Mouse (Mus musculus) kidney, adult 9 months (tissue): ENCODE results near the gene Mcu.

ENCODE experiments used
- DNase-seq: peaks from one replicate; pipeline ENCODE4 v3.0.0; 2022

Gene Mcu

GRCm38 (mm10) chr10:59568665-59569480 lies 47.6 kb downstream of the Mcu start:
- DNase-seq: no peak

GRCm38 (mm10) chr10:59566968-59567367 lies 49.5 kb downstream of the Mcu start:
- DNase-seq: no peak

GRCm38 (mm10) chr10:59565995-59566410 lies 50.5 kb downstream of the Mcu start:
- no peak for DNase-seq

- DNase-seq: no peak
Measured at GRCm38 (mm10) chr10:59564551-59564950, 51.9 kb downstream of the Mcu start.

- no peak for DNase-seq
Measured at GRCm38 (mm10) chr10:59562511-59562910, 54.0 kb downstream of the Mcu start.

GRCm38 (mm10) chr10:59560126-59560525 lies 56.4 kb downstream of the Mcu start:
- DNase-seq: no peak

GRCm38 (mm10) chr10:59558602-59559001 lies 57.9 kb downstream of the Mcu start:
- no peak for DNase-seq

DNA sequence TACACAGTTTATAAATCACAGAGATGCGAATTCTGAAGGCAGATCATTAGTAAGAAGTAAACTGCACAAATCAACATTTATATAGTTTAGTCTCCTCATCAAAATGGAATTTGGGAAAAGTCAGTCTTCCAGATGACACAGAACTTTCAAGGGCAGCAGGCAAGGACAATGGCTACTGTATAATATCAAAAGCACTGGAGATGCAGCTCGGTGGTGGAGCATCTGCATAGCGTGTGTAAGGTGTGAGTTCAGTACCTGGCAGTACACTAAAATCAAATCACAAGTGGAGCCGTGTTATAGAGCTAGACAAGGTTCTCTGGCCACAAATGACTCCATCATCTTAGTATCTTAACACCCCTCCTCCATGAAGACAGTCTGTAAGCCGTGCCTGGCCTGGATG lies 58.3 kb downstream of the Mcu start:
- DNase-seq: no peak

DNA sequence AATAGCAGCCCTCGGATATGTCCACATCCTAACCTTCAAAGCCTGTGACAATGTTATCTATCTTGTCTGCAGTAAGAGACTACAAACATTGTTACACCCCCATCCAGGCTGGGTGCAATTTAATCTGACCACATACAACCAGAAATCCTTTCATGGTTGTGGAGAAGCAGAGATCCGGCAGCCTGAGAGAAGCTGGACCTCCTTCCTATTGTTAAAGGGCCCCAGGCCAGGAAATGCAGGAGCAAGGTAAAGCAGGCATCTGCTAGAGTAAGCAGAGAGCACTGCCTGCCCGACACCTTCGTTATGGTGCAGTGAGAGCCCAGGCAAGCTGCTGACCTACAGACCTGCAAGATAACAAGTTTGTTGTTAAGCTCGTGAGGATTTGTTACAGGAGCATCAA lies 60.0 kb downstream of the Mcu start:
- no peak for DNase-seq

GRCm38 (mm10) chr10:59554243-59554642 lies 62.2 kb downstream of the Mcu start:
- no peak for DNase-seq

- no peak for DNase-seq
Measured at GRCm38 (mm10) chr10:59552456-59552855, 64.0 kb downstream of the Mcu start.

DNA sequence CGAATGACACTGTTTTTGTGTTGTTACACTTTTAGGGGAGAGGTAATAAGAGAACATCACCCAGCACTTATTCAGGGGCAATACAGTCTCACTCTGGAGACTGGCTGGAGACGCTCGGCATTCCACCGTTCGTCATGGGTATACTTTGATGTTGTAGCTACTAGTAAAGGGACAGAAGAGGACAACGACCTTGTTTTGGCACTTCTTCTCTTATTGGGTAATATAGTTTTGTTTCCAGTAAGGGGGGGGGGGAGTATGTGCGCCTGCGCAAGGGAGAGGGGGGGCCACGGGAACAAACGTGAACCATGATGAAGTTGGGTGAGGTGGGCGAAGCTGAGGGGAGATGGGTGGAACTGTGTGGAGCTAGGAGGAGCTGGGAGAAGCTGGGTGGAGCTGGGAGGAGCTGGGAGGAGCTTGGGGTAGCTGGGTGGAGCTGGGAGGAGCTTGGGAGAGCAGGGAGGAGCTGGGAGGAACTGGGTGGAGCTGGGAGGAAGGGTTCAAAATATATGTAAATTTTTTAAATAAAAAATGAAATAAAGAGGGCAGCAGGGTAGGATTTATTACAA lies 67.6 kb downstream of the Mcu start:
- no peak for DNase-seq

DNA sequence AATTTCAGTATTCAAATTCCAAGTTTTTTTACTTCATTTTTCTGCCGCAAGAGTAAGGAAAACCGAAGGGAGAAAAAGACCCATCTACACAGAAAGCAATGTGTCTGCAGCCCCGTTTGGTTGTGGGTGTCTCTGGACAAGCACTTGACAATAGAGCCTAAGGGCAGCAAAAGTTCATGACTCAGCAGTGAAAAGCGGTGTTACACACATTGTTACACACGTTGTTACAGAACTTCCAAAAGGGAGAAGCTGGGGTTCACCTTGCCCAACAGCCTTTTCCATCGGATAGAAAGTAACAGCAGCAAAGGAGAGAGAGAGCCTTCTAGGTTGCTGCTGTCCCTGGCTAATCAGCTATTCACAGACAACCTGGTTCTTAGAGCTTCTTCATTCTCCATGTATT lies 68.3 kb downstream of the Mcu start:
- DNase-seq: no peak

DNA sequence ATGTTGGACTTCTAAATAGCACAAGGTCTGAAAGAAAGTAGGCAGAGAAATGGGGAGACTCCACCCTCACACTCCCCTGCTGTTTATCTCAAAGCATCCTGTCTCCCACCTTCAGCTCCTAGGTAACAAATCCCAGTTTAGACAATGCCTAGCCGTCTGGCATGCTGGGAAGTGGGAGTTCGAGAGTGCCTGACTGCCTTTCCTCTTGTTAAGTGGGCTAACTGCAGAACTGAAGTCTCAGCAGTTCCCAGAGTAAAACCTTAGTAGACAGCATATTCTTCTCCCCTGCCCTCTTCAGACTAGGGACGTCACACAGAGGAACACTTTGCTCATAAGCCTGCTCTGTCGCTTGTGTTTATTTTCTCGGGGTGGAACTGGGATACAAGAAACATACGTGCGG lies 69.1 kb downstream of the Mcu start:
- DNase-seq: no peak

GRCm38 (mm10) chr10:59545169-59545568 lies 71.3 kb downstream of the Mcu start:
- no peak for DNase-seq

DNA sequence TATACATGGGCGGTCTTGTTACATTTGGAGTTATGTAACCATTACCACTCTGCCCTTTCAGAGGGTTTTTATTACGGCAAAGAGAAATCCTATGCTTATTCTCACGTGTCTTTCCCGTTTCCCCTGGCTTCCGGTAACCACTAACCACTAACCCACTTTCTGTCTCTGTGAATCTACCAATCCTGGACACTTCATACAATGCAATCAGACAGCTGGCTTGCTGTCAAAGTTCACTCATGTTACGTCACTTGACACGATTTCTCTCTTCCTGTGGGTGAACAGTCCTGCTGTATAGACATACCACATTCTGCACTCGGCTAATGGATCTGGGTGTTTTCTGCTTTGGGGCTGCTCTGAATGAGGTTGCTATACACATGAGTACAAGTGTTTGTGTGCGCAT lies 73.1 kb downstream of the Mcu start:
- DNase-seq: no peak

- no peak for DNase-seq
Measured at GRCm38 (mm10) chr10:59541466-59541865, 75.0 kb downstream of the Mcu start.

DNA sequence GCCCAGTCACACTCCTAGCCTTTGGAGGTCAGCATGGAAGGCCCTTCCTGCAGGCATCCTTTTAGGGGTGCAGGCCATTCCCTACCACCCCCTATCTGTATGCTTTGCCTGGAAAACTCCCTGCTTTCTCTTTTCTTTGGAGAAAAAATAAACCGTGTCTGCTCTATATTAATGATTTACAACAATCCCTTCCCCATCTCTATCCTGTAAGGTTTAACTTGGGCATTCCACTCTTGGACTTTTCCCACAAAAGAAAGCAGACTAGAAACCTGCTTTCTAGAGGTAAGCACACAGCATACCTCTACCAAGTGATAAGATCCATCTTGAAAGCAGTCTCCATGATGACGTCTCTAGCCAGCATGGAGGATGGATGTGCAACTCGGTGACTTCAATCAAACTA lies 75.9 kb downstream of the Mcu start:
- peak; percentile 57 for DNase-seq

GRCm38 (mm10) chr10:59540081-59540480 lies 76.4 kb downstream of the Mcu start:
- DNase-seq: no peak

- peak; percentile 70 for DNase-seq
Measured at GRCm38 (mm10) chr10:59539533-59539875, 77.0 kb downstream of the Mcu start.

- DNase-seq: no peak
Measured at GRCm38 (mm10) chr10:59538767-59539532, 77.5 kb downstream of the Mcu start.

- DNase-seq: no peak
Measured at GRCm38 (mm10) chr10:59538063-59538462, 78.4 kb downstream of the Mcu start.

- DNase-seq: no peak
Measured at GRCm38 (mm10) chr10:59537579-59537978, 78.9 kb downstream of the Mcu start.

GRCm38 (mm10) chr10:59532256-59532655 lies 84.2 kb downstream of the Mcu start:
- DNase-seq: no peak
